Mouse (Mus musculus) neural tube, embryonic 14.5 days (tissue): ENCODE results near the gene Chst15. TPM values are rescaled to one million over a fixed set of nuclear protein-coding genes. Genes with fewer than 3 reads are reported as not detected.

Experiments
- ATAC-seq: fragments of 200-750 bp; cut with Nextera tagmentation; 2 replicates; pipeline ENCODE4 v1.8.0; 2017; ENCODE audit warnings: low read depth, mild to moderate bottlenecking, moderate TSS enrichment, moderate library complexity
- H3K27ac ChIP-seq: fragments of 300-500 bp; sonication (generic); 2 replicates; pipeline ENCODE4 v1.5.1; 2014; ENCODE audit warnings: low read depth, mild to moderate bottlenecking, control low read depth, low read length, moderate library complexity, mixed read lengths
- H3K27me3 ChIP-seq: fragments of 300-500 bp; sonication (generic); 2 replicates; pipeline ENCODE4 v1.6.1; 2014; ENCODE audit warnings: low read length; ENCODE audit not compliant: control insufficient read depth, insufficient read depth
- H3K36me3 ChIP-seq: fragments of 300-500 bp; sonication (generic); 2 replicates; pipeline ENCODE4 v1.6.1; 2014; ENCODE audit warnings: low read length, mixed read lengths; ENCODE audit not compliant: control insufficient read depth, insufficient read depth
- H3K4me1 ChIP-seq: fragments of 300-500 bp; sonication (generic); 2 replicates; pipeline ENCODE4 v1.6.1; 2014; ENCODE audit warnings: low read length; ENCODE audit not compliant: control insufficient read depth, insufficient read depth
- H3K4me2 ChIP-seq: fragments of 300-500 bp; sonication (generic); 2 replicates; pipeline ENCODE4 v1.6.1; 2014; ENCODE audit warnings: mild to moderate bottlenecking, low read depth, low read length, control low read depth
- H3K4me3 ChIP-seq: fragments of 300-500 bp; sonication (generic); 2 replicates; pipeline ENCODE4 v1.5.1; 2014; ENCODE audit warnings: low read depth, low read length, control low read depth, mixed read lengths
- H3K9ac ChIP-seq: fragments of 300-500 bp; sonication (generic); replicated peaks from 2 replicates; pipeline ENCODE4 v1.6.1; 2014; ENCODE audit warnings: low read depth, mild to moderate bottlenecking, control low read depth, low read length, mixed read lengths
- H3K9me3 ChIP-seq: fragments of 300-500 bp; sonication (generic); 2 replicates; pipeline ENCODE4 v1.6.1; 2016; ENCODE audit warnings: low read length; ENCODE audit not compliant: control insufficient read depth
- WGBS: fragments of 180-500 bp; shearing (Covaris S2); extraction: QIAGEN DNeasy Blood & Tissue Kit; methylation state at CpG from one replicate; pipeline ENCODE4 v1.1.7; 2014; 5-methylcytosine and 5-hydroxymethylcytosine counted together
- polyA plus RNA-seq: library from polyadenylated mRNA; unstranded; fragments of >200 nt; fragmentation: Nextera tagmentation; extraction: Ambion mirVana; gene quantifications from 2 replicates; pipeline ENCODE4 v1.2.1, GENCODE M21; 2014

The Chst15 gene
- polyA plus RNA-seq, 1 experiment from 2014 or later: 16.7 TPM

DNA sequence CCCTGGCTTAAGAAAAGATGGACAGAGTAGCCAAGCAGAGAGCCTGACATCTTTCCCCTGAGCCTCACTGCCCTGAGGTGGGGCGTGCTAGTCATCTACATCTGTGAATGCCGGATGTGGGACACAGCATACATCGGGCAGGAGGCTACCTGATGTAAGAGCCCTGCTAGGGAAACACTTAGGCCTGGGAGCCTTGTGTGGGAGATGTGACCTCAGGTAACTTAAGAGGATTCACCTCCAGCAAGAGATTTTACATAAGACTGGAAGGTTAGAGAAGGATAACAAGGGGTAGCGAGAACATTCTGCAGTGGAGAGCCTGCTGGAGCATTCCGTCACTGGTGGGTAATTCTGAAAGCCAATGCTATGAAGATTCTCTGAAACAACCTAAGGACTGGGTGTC, 69.9 kb downstream of the Chst15 start:
- H3K4me3 ChIP-seq: no peak overlapping the region
- ATAC-seq: no peak
- no peak overlapping the region for H3K9ac ChIP-seq
- H3K4me2 ChIP-seq: no peak overlapping the region
- WGBS: 33% methylated on average over 5 of the region's 5 CpGs
- no peaks in the 10 kb centered on the region for H3K9me3 ChIP-seq
- peaks cover 22% of the 10 kb centered on the region for H3K4me1 ChIP-seq
- H3K27me3 ChIP-seq: no peaks in the 10 kb centered on the region
- no peaks in the 10 kb centered on the region for H3K36me3 ChIP-seq
- peak overlapping the region; percentile 66 for H3K27ac ChIP-seq

DNA sequence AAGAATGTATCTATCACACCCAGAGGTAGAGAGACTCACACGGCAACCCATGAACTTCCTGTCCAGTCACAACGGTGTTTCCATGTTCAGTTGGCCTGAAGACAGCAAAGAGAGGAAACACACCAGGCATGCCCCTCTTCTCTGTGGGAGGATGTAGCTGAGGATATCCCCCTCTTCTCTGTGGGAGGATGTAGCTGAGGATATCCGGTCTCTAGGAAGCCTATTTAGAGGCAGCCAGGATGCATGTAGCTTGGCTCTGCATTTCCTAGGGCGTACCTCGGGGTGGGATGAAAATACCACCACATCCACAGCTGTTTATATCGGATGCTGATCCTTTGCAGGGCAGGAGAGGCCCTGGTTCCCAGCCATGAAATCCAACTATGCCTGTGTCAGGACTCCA, 71.3 kb downstream of the Chst15 start:
- Histone ChIP-seq H3K27ac (no peak overlapping the region), H3K4me1 (peaks cover 22% of the 10 kb centered on the region), H3K9ac (no peak overlapping the region), H3K27me3 (no peaks in the 10 kb centered on the region), H3K9me3 (no peaks in the 10 kb centered on the region), H3K4me3 (no peak overlapping the region), H3K36me3 (no peaks in the 10 kb centered on the region), H3K4me2 (no peak overlapping the region)
- ATAC-seq: no peak
- 94% methylated on average over 6 of the region's 6 CpGs for WGBS

DNA sequence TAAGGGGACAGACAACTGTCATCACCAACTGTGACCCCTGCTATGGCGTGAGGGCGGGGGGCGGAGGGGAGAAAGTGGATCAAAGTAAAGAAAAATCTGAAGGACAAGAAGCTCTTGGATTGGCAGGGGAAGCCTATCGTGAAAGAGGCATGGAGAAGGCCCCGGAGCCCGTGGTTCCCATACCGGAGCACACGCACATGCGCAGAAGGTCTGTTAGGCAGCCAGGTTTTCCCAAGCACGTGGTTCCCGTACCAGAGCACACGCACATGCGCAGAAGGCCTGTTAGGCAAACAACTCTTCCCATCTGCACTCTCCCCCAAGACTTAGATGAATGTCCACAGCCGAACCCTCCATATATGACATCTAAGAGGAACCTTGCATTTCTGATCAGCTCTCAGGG, 72.4 kb downstream of the Chst15 start:
- WGBS: 88% methylated on average over 14 of the region's 14 CpGs
- no peak overlapping the region for H3K4me2 ChIP-seq
- no peak overlapping the region for H3K9ac ChIP-seq
- no peak overlapping the region for H3K27ac ChIP-seq
- H3K9me3 ChIP-seq: no peaks in the 10 kb centered on the region
- no peaks in the 10 kb centered on the region for H3K27me3 ChIP-seq
- peaks cover 22% of the 10 kb centered on the region for H3K4me1 ChIP-seq
- no peak for ATAC-seq
- no peak overlapping the region for H3K4me3 ChIP-seq
- H3K36me3 ChIP-seq: no peaks in the 10 kb centered on the region

DNA sequence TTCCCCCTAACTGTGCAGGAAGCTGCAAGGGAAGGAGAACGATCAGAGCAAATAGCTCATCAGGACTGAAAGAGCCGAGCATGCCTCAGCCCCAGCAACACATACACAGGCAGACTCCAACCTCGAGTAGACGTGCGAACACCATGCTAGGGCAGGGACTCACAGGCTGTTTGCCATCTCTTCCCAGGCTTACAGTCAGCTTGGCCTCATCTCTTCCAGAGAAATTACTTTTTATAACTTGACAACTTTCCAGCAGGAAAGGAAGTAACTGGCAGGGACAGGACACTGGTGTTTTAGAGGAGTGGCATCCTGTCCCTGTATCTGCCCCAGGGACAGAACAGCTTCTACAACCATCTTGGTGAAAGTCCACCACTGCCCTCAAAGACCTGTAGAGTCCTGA, 73.8 kb downstream of the Chst15 start:
- Histone ChIP-seq H3K27me3 (no peaks in the 10 kb centered on the region), H3K36me3 (peaks cover 2% of the 10 kb centered on the region; the same call in 1 of the 2 replicates), H3K9me3 (no peaks in the 10 kb centered on the region), H3K27ac (no peak overlapping the region), H3K4me3 (no peak overlapping the region), H3K9ac (no peak overlapping the region), H3K4me1 (peaks cover 19% of the 10 kb centered on the region), H3K4me2 (no peak overlapping the region)
- ATAC-seq: no peak
- 79% methylated on average over 5 of the region's 5 CpGs for whole genome bisulfite sequencing

DNA sequence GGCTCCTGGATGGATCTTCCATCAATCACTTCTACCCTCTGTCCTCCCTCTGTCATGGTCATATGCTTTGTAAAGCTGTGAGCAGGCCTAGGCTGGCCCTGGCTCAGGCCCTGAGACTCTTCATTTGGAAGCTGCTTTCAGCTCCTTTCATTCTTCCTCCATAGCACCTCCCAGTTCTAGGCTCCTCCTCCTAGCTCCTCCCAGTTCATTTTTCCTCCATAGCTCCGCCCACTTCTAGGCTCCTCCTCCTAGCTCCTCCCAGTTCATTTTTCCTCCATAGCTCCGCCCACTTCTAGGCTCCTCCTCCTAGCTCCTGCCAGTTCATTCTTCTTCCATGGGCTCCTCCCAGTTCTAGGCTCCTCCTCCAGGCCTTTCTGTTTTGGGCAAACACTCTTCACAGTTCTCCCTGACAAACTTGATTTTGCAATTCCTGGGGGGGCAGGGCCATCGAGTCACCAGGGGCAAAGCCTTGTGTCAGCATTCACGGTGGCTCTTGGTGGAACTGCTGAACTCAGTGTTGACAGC, 74.3 kb downstream of the Chst15 start:
- Histone ChIP-seq H3K27me3 (no peaks in the 10 kb centered on the region), H3K9me3 (no peaks in the 10 kb centered on the region), H3K9ac (no peak overlapping the region), H3K4me3 (no peak overlapping the region), H3K4me2 (no peak overlapping the region), H3K36me3 (peaks cover 7% of the 10 kb centered on the region), H3K27ac (no peak overlapping the region), H3K4me1 (peaks cover 13% of the 10 kb centered on the region)
- ATAC-seq: no peak
- 48% methylated on average over 4 of the region's 4 CpGs for WGBS

- H3K9me3 ChIP-seq: no peaks in the 10 kb centered on the region
- no peak overlapping the region for H3K4me2 ChIP-seq
- no peak overlapping the region for H3K27ac ChIP-seq
- 81% methylated on average over 3 of the region's 3 CpGs for WGBS
- H3K36me3 ChIP-seq: peaks cover 15% of the 10 kb centered on the region
- no peaks in the 10 kb centered on the region for H3K27me3 ChIP-seq
- ATAC-seq: no peak
- H3K4me3 ChIP-seq: no peak overlapping the region
- no peaks in the 10 kb centered on the region for H3K4me1 ChIP-seq
- H3K9ac ChIP-seq: no peak overlapping the region
These were observed 78.1 kb downstream of the Chst15 start for GRCm38 (mm10) chr7:132238921-132239320.

DNA sequence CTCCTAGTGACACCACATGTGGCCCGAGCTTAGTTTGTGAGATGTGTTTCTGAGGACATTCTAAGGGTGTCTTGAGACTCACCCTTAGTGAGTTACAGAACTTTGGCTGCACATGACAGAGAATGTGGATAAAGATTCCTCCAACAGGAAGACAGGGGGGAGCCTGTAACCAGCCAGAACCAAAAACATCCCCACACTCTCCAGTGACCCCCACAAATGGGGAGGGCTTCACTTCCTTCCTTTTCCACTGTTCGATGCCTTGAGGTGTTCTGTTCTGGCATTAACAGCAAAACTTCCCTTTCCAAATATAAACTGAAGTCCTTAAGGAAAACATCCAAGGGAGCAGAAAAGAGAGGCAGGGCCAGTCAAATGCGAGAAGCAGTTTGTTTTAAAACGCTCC, 79.8 kb downstream of the Chst15 start:
- no peak for ATAC-seq
- no peak overlapping the region for H3K4me2 ChIP-seq
- 83% methylated on average over 4 of the region's 4 CpGs for WGBS
- no peaks in the 10 kb centered on the region for H3K4me1 ChIP-seq
- H3K9ac ChIP-seq: no peak overlapping the region
- peaks cover 15% of the 10 kb centered on the region for H3K36me3 ChIP-seq
- H3K27me3 ChIP-seq: no peaks in the 10 kb centered on the region
- H3K27ac ChIP-seq: no peak overlapping the region
- H3K4me3 ChIP-seq: no peak overlapping the region
- no peaks in the 10 kb centered on the region for H3K9me3 ChIP-seq

GRCm38 (mm10) chr7:132236789-132237188, 80.2 kb downstream of the Chst15 start:
- Histone ChIP-seq H3K4me1 (no peaks in the 10 kb centered on the region), H3K4me2 (no peak overlapping the region), H3K27me3 (no peaks in the 10 kb centered on the region), H3K36me3 (peaks cover 15% of the 10 kb centered on the region), H3K4me3 (no peak overlapping the region), H3K27ac (no peak overlapping the region), H3K9me3 (no peaks in the 10 kb centered on the region), H3K9ac (no peak overlapping the region)
- 82% methylated on average over 8 of the region's 8 CpGs for WGBS
- ATAC-seq: no peak

- H3K27ac ChIP-seq: no peak overlapping the region
- H3K4me1 ChIP-seq: no peaks in the 10 kb centered on the region
- 62% methylated on average over 3 of the region's 3 CpGs for WGBS
- peaks cover 15% of the 10 kb centered on the region for H3K36me3 ChIP-seq
- H3K27me3 ChIP-seq: no peaks in the 10 kb centered on the region
- no peak for ATAC-seq
- H3K4me3 ChIP-seq: no peak overlapping the region
- no peak overlapping the region for H3K4me2 ChIP-seq
- no peak overlapping the region for H3K9ac ChIP-seq
- no peaks in the 10 kb centered on the region for H3K9me3 ChIP-seq
These were observed 82.8 kb downstream of the Chst15 start for GRCm38 (mm10) chr7:132234250-132234649.
